Mouse (Mus musculus) CD4-positive helper T cell, adult 2 months (primary cell): ENCODE measurements around the gene Ints3.

Source experiments
- DNase-seq: peaks from one replicate; pipeline ENCODE4 v3.0.0-alpha.2; 2012; ENCODE audit warnings: low read depth, missing footprints, low spot score

Gene Ints3

DNA sequence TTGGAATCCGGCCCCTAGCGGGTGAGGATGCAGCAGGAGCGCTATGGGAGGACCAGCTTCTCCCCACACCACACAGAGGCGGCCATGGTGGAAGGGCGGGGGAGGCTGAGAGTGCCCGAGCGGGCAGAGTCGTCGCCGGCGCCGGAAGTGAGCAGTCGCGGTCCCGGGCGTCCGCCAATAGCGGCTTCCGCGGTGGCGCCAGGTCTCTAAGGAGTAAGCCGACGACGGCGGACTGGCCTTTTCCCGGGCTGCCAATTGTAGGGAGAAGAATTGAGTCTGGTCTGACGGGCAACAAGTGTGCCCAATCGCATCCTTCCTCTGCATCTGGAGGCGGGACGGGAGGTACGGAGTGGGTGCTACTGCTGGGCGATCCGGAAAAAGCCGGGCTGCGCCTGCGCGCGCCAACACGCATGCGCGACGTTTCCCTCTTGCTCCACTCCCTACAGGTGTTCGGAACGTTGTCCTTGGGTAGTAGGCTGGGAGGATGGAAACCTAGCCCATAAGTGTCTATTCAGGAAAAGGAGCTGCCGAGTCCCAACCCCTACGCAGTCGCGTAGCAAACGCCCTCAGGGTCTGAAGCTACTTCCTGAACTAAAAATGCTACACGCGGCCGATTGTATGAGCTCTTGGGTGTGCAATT lies at the start of gene Ints3:
Gene Ints3, minus strand, starts transcription at position 242 of the 640 bp plus-strand sequence.
- DNase-seq = peak; percentile 99

DNA sequence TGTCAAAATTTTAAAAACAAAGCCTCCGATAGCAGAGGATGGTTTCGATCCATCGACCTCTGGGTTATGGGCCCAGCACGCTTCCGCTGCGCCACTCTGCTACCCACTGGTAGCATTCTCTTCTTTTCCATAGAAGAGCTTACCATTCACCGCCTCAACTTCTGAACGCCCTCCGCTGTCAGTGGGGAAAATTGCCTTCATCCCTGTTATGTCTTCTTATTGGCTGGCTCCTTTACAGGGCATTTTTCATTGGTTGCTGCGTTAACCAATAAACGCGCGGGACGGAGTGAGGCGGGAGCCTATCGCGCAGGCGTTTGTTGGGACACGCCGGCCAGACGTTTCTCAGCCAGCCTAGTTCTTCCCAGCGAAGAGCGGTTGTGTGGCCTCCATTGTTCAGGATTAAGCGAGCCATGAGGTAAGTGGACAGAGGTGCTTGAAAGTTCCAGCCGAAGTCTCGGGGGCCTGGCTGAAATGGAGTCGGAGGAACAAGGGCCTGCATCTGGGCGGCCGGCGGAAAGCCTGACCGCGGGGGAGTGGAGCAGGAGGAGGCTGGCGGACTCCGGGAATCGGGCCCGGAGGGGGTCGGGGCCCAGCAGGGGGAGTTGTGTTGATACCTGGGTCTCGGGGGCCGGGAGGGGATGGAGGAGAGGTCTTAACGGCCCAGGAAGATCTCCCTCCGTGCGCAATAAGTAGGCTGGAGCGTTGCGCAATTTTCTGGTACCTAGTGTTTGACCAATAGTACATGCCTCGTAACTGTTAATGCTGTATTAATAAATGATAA lies 42.6 kb upstream of the Ints3 start, which contains the start of gene Ilf2:
Gene Ilf2, plus strand, starts transcription at position 296 of the 781 bp plus-strand sequence.
- peak; percentile 98 for DNase-seq

- peak; percentile 31 for DNase-seq
Measured at GRCm38 (mm10) chr3:90475151-90475830, 41.9 kb upstream of the Ints3 start.

DNA sequence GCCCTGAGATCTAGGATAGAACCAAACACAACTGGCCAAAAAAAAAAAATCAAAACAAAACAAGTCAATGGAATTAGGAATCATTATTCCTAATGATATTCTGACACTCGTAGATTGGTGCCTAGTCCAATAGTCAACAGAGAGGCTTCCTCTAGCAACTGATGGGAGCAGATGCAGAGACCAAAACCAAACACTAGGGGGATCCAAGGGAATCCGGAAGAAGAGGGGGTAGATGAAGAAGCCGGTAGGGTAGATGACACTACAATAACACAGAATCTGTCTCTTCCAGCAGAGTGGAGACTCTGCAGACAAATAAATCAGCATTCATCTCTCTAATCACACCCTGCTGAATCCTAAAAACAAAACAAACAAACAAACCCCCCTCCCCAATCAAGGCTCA lies 38.8 kb upstream of the Ints3 start:
- peak; percentile 79 for DNase-seq

DNA sequence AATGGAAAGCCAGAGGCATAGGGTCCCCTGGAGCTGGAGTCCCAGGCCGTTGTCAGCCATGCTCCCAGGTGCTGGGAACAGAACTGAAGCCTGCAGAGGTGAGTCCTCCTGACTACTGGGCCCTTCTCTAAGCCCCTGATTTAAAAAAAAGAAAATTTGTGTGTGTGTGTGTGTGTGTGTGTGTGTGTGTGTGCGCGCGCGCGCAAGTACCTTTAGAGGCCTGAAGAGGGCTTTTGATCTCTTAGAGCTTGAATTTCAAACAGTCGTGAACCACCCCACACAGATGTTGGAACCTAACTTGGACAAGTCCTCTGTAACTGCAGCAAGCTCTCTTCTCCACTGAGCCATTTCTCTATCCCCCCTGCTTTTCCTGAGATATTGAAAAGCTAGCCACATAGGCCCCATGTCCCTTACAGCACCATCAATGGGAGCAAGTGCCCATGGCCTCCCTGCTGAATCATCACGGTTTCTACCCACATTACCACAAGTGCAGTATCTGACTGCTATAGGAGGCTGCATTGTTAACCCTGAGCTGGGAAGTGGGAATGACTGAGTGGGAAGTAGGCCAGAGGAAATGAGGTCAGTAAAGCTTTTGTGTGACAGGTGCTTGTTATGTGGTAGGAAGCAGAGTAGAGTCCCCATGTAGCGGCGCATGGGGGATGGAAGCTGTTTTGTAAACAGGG lies 34.3 kb upstream of the Ints3 start:
- DNase-seq = no peak

GRCm38 (mm10) chr3:90466311-90466766 lies 32.9 kb upstream of the Ints3 start:
- peak; percentile 32 for DNase-seq

- DNase-seq = no peak
Measured at GRCm38 (mm10) chr3:90465686-90466310, 32.4 kb upstream of the Ints3 start, which contains the start of gene Npr1. Gene Npr1 (minus strand): TSS chr3:90465866.

DNA sequence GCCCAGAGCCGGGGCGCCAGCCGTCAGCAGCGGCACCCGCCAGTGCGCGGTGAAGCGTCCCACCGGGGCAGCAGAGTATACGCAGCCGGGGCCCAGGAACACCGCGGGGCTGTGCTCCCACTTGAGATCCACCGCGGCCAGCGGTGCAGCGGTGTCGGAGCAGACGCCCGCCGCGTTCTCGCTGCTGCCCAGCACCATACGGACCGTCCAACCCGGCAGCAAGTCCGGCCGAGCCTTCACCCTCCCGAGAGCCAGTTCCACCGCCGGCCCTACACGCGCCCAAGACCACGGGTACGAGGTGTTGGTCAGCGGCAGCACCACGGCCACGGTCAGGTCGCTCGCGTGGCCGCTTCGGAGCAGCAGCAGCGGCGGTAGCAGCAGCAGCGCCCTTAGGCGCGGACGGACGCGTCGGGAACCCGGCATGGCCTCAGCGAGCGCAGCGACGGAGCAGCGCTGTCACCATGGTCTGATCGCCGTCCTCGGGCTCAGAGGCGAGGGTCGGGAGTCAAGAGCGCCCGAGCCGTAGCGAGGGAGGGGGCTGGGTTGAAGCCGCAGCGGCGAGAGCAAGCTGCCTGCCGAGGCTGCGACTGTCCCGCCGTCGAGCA lies 31.8 kb upstream of the Ints3 start:
- DNase-seq = peak; percentile 39

DNA sequence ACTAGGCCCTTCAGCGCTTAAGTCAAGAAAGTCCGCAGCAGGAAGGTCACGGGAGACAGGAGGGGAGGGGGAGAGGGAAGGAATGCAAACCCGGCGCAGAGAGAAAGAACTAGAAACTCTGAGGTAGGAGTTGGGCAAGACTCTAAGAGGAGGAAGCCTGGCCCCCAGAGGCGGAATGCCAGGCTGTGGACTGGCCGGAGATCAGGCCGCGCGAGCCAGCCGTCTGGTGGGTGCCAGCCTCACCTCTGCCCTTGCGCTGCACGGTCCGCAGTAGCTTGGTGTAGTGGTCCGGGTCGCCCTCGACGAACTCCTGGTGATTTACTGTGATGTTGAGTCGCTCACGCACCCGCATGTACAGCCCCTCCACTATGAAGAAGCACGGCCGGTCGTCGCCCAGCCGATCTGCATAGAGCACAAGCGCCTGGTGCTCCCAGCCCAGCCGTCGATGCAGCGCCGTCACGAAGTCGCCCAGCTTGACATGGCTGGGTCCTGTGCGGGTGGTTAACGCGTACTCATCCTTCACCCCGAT lies 31.2 kb upstream of the Ints3 start:
- DNase-seq = no peak

- no peak for DNase-seq
Measured at GRCm38 (mm10) chr3:90462579-90462978, 29.2 kb upstream of the Ints3 start.

- no peak for DNase-seq
Measured at GRCm38 (mm10) chr3:90461935-90462334, 28.5 kb upstream of the Ints3 start.

- DNase-seq = no peak
Measured at GRCm38 (mm10) chr3:90460315-90460714, 26.9 kb upstream of the Ints3 start.

DNA sequence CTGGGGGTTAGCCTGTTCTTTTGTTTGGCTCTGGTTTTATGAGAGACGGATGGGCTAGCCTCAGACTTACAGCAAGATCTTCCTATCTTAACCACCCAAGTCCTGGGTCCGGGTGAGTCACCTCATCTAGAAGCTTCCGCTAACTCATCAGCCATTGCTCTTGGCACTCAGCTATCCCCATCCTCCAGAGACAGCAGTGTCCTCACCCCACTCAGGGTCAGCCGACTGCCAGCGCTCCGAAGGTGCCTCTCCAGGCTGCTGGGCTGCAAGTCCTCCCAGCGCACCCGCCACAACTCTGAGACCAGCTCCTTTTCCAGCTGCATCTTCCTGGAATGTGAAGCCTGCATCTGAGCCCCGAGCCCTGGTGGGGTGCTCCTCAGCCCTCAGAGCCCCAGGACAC lies 26.3 kb upstream of the Ints3 start:
- no peak for DNase-seq

GRCm38 (mm10) chr3:90454931-90455330 lies 21.5 kb upstream of the Ints3 start:
- DNase-seq = no peak

DNA sequence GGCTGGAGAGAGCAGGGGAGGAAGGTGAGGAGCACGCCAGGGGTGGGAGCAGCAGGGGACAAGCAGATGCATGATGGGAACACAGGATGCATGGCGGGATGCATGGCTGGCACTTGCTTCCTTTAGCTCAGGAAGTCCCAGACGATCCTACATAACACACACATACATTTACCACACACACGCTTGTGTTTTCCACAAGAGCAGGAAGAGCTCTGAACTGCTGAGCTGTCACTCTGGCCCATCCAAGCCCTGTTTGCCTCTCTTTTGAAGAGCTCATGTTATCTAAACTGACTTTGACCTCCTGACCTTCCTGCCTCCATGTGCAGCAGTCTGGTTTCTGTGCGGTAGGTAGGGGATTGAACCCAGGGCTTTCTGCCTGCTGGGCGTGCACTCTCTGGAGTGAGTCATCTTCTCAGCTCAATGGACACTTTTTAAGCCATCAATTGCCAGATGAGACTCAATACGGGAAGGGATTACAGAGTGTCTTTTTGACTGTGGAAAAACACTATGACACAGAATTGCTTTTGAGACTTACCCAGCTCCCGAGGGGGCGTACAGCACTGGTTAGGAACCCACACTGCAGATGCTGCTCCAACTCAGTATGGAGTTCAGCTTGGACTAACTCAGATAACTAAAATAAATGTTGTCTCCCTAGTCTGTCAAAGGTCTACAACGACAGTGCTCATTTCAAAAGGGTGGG lies 18.1 kb upstream of the Ints3 start:
- DNase-seq = no peak

DNA sequence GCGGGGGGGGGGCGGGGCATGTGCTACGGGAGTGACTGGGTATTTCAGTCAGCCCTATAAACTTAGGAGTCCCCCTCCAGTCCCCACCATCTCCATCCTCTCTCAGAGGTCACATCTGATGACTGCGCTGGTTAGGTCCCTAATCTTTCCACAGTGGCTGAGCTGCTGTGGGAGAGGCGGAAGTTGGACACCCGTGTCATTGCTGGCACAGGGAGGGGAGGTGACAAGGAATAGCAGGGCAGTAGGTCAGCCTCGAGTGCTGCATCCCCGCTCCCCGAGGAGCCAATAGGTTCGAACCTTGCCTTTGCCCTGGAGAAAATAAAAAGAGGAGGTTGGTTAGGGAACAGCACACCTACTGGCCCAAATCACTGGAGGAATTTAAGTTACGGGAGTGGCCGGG lies 17.5 kb upstream of the Ints3 start:
- no peak for DNase-seq

DNA sequence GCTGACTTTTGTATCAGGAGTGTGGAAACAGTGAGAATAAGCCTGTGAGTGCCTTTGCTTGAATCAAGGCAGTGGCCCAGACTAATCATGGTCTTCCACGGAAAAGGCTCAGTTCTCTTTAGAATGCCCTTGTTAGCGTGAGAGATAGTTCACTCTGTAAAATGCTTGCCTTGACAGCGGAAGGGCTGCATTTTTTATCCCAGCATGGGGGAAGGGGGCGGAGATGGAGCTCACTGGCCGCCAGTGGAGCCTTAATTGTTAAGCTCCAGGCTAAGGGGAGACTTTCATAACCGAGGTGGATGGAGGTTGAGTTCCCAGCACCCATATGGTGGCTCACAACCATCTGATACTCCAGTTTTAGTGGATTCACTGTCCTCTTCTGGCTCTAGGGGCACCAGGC lies 15.2 kb upstream of the Ints3 start:
- no peak for DNase-seq

- DNase-seq = no peak
Measured at GRCm38 (mm10) chr3:90447123-90447494, 13.7 kb upstream of the Ints3 start.

DNA sequence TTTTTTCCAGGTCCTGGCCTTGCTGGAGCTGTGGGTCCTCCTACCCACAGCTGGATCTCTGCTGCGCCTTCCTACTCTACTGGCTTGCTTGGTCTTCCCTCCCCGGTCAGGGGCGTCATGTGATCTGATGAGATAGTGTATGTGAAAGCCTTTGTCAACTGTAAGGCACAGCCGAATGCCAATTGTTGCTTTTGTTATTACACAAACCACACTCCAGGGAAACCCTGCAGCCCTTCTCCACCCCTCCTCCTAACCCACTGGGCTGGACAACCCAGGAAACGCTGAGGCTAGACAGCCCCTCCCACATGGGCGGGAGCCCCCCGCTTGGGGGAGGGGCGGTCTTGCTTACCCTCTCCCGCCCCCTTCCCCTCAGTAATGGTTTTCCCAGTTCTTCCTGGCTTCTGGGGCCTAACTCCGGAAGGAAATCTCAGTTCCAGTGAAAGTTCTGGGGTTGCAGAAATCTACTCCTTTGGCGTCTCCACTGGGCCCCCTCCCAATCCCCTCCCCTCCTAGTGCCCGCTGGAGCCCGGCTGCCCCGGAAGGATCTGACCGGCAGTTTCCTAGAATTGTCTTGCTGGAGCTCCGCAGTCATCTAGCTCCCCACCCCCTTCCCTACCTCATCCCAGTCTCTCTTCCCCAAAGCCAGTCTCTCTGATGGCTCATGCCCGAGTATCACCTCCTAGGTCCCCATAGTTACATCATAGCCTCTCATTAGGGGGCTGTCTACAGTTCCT lies 13.1 kb upstream of the Ints3 start:
- DNase-seq = peak; percentile 23
